Mouse (Mus musculus) brain, embryonic 14.5 days (tissue): Measurements from ENCODE around the gene Gins2. TPM values are rescaled to one million over a fixed set of nuclear protein-coding genes. Genes with fewer than 3 reads are reported as not detected.
A peak's percentile ranks its signal among the peaks of the same experiment; 100 is the strongest.

ENCODE experiments used
- DNase-seq: peaks from one replicate; pipeline ENCODE4 v3.0.0-alpha.2; 2011; ENCODE audit warnings: low read depth
- CTCF ChIP-seq: fragments of 200-500 bp; IDR thresholded peaks from 2 replicates; pipeline ENCODE4 v1.5.1; 2012; ENCODE audit warnings: inconsistent platforms, mild to moderate bottlenecking, moderate library complexity, borderline replicate concordance; ENCODE audit not compliant: insufficient read depth, insufficient read length; ENCODE audit errors: extremely low read depth
- POLR2A ChIP-seq: fragments of 200-500 bp; IDR thresholded peaks from 2 replicates; pipeline ENCODE4 v1.6.1; 2012; ENCODE audit warnings: mild to moderate bottlenecking, inconsistent platforms, borderline replicate concordance; ENCODE audit not compliant: poor library complexity, insufficient read depth, insufficient read length, severe bottlenecking; ENCODE audit errors: extremely low read depth
- polyA plus RNA-seq: library from polyadenylated mRNA; depleted of rRNA; stranded (reverse); fragments of >200 nt; gene quantifications from 2 replicates; pipeline ENCODE4 v1.2.3, GENCODE M21; 2012

The Gins2 gene
- polyA plus RNA-seq, 1 experiment, result 22.9 TPM

- DNase-seq, result no peak
- no peak for TF ChIP-seq POLR2A
- no peak for TF ChIP-seq CTCF
These were observed 20.0 kb downstream of the Gins2 start for GRCm38 (mm10) chr8:120569123-120569522.

GRCm38 (mm10) chr8:120568164-120568798 lies 20.8 kb downstream of the Gins2 start:
- peak; percentile 64 for DNase-seq
- TF ChIP-seq POLR2A (no peak), CTCF (no peak)

- no peak for TF ChIP-seq CTCF
- no peak for TF ChIP-seq POLR2A
- DNase-seq, result no peak
These were observed 21.4 kb downstream of the Gins2 start for GRCm38 (mm10) chr8:120567731-120568130.

- no peak for TF ChIP-seq CTCF
- DNase-seq, result peak; percentile 83
These were observed 22.4 kb downstream of the Gins2 start for GRCm38 (mm10) chr8:120566681-120567080.

GRCm38 (mm10) chr8:120565151-120565711 lies 23.9 kb downstream of the Gins2 start:
- TF ChIP-seq POLR2A (no peak), CTCF (no peak)
- peak; percentile 80 for DNase-seq

- TF ChIP-seq POLR2A (no peak), CTCF (peak; percentile 38; the same call in 1 of the 2 replicates)
- DNase-seq, result peak; percentile 88
These were observed 25.0 kb downstream of the Gins2 start for GRCm38 (mm10) chr8:120563851-120564837.

- TF ChIP-seq POLR2A, result no peak
- no peak for TF ChIP-seq CTCF
- peak; percentile 93 for DNase-seq
These were observed 25.8 kb downstream of the Gins2 start for GRCm38 (mm10) chr8:120563348-120563724.

- TF ChIP-seq CTCF (no peak), POLR2A (no peak)
- DNase-seq, result no peak
These were observed 26.3 kb downstream of the Gins2 start for GRCm38 (mm10) chr8:120562680-120563347.

GRCm38 (mm10) chr8:120561539-120562435 lies 27.3 kb downstream of the Gins2 start:
- TF ChIP-seq CTCF (peak; percentile 57; the same call in 1 of the 2 replicates), POLR2A (no peak)
- no peak for DNase-seq

GRCm38 (mm10) chr8:120560535-120560934 lies 28.6 kb downstream of the Gins2 start:
- TF ChIP-seq POLR2A (no peak), CTCF (no peak)
- no peak for DNase-seq
